Mouse (Mus musculus): ENCODE measurements at regions not wholly inside any gene's neighbourhood (a gene's known extent, or its start where the extent isn't known, plus 50 kb on each side); places are given as distances from the start of the nearest gene placed in this dataset.

GRCm38 (mm10) chr2:167801389-167801788 is 111.8 kb upstream of the Tmem189 start:
- no peak overlapping the region for H3K4me3 ChIP-seq (ENCODE audit: insufficient read depth, low read length)
- H3K4me1 ChIP-seq (ENCODE audit: control insufficient read depth, insufficient read depth, low read length), result peaks cover 5% of the 10 kb centered on the region
- TF ChIP-seq POLR2A (IDR thresholded peaks at IDR 0.05; ENCODE audit: low read depth, low read length), result no peak
- TF ChIP-seq CTCF (IDR thresholded peaks at IDR 0.05; ENCODE audit: borderline replicate concordance, insufficient read depth, low read length), result no peak
- H3K27ac ChIP-seq (ENCODE audit: insufficient read depth, low read length), result peak overlapping the region; percentile 57

GRCm38 (mm10) chr2:167800648-167801245 is 111.1 kb upstream of the Tmem189 start:
- peak overlapping the region; percentile 57 for H3K27ac ChIP-seq (ENCODE audit: insufficient read depth, low read length)
- no peak overlapping the region for H3K4me3 ChIP-seq (ENCODE audit: insufficient read depth, low read length)
- peaks cover 5% of the 10 kb centered on the region for H3K4me1 ChIP-seq (ENCODE audit: control insufficient read depth, insufficient read depth, low read length)
- TF ChIP-seq POLR2A (IDR thresholded peaks at IDR 0.05; ENCODE audit: low read depth, low read length) (peak; percentile 58), CTCF (IDR thresholded peaks at IDR 0.05; ENCODE audit: borderline replicate concordance, insufficient read depth, low read length) (no peak)

GRCm38 (mm10) chr2:167799629-167800387 is 110.2 kb upstream of the Tmem189 start:
- no peak for TF ChIP-seq POLR2A (IDR thresholded peaks at IDR 0.05; ENCODE audit: low read depth, low read length)
- no peak for TF ChIP-seq CTCF (IDR thresholded peaks at IDR 0.05; ENCODE audit: borderline replicate concordance, insufficient read depth, low read length)
- H3K4me3 ChIP-seq (ENCODE audit: insufficient read depth, low read length), result no peak overlapping the region
- H3K27ac ChIP-seq (ENCODE audit: insufficient read depth, low read length), result peak overlapping the region; percentile 54
- peaks cover 5% of the 10 kb centered on the region for H3K4me1 ChIP-seq (ENCODE audit: control insufficient read depth, insufficient read depth, low read length)

GRCm38 (mm10) chr2:167798969-167799513 is 109.4 kb upstream of the Tmem189 start:
- Histone ChIP-seq H3K4me3 (ENCODE audit: insufficient read depth, low read length) (no peak overlapping the region), H3K4me1 (ENCODE audit: control insufficient read depth, insufficient read depth, low read length) (peaks cover 5% of the 10 kb centered on the region), H3K27ac (ENCODE audit: insufficient read depth, low read length) (no peak overlapping the region)
- TF ChIP-seq CTCF (IDR thresholded peaks at IDR 0.05; ENCODE audit: borderline replicate concordance, insufficient read depth, low read length) (no peak), POLR2A (IDR thresholded peaks at IDR 0.05; ENCODE audit: low read depth, low read length) (no peak)

- TF ChIP-seq POLR2A (IDR thresholded peaks at IDR 0.05; ENCODE audit: low read depth, low read length) (no peak), CTCF (IDR thresholded peaks at IDR 0.05; ENCODE audit: borderline replicate concordance, insufficient read depth, low read length) (no peak)
- peak overlapping the region; percentile 12; the same call in 1 of the 2 replicates for H3K27ac ChIP-seq (ENCODE audit: insufficient read depth, low read length)
- peaks cover 5% of the 10 kb centered on the region for H3K4me1 ChIP-seq (ENCODE audit: control insufficient read depth, insufficient read depth, low read length)
- no peak overlapping the region for H3K4me3 ChIP-seq (ENCODE audit: insufficient read depth, low read length)
Measured at GRCm38 (mm10) chr2:167798076-167798782, 108.6 kb upstream of the Tmem189 start.

GRCm38 (mm10) chr2:167795491-167795890 is 105.9 kb upstream of the Tmem189 start:
- no peak for TF ChIP-seq POLR2A (IDR thresholded peaks at IDR 0.05; ENCODE audit: low read depth, low read length)
- TF ChIP-seq CTCF (IDR thresholded peaks at IDR 0.05; ENCODE audit: borderline replicate concordance, insufficient read depth, low read length), result no peak
- Histone ChIP-seq H3K4me1 (ENCODE audit: control insufficient read depth, insufficient read depth, low read length) (no peaks in the 10 kb centered on the region), H3K27ac (ENCODE audit: insufficient read depth, low read length) (no peak overlapping the region), H3K4me3 (ENCODE audit: insufficient read depth, low read length) (no peak overlapping the region)

- no peak overlapping the region for H3K4me3 ChIP-seq (ENCODE audit: insufficient read depth, low read length)
- TF ChIP-seq POLR2A (IDR thresholded peaks at IDR 0.05; ENCODE audit: low read depth, low read length), result no peak
- no peak for TF ChIP-seq CTCF (IDR thresholded peaks at IDR 0.05; ENCODE audit: borderline replicate concordance, insufficient read depth, low read length)
- no peak overlapping the region for H3K27ac ChIP-seq (ENCODE audit: insufficient read depth, low read length)
- 0 out of 2 replicates have a peak, but pooled peaks cover 4% of the 10 kb centered on the region for H3K4me1 ChIP-seq (ENCODE audit: control insufficient read depth, insufficient read depth, low read length)
Measured at GRCm38 (mm10) chr2:167793916-167794315, 104.3 kb upstream of the Tmem189 start.

GRCm38 (mm10) chr2:167792753-167793152 is 103.1 kb upstream of the Tmem189 start:
- Histone ChIP-seq H3K27ac (ENCODE audit: insufficient read depth, low read length) (no peak overlapping the region), H3K4me3 (ENCODE audit: insufficient read depth, low read length) (no peak overlapping the region), H3K4me1 (ENCODE audit: control insufficient read depth, insufficient read depth, low read length) (0 out of 2 replicates have a peak, but pooled peaks cover 5% of the 10 kb centered on the region)
- no peak for TF ChIP-seq POLR2A (IDR thresholded peaks at IDR 0.05; ENCODE audit: low read depth, low read length)
- no peak for TF ChIP-seq CTCF (IDR thresholded peaks at IDR 0.05; ENCODE audit: borderline replicate concordance, insufficient read depth, low read length)

- H3K4me1 ChIP-seq (ENCODE audit: control insufficient read depth, insufficient read depth, low read length), result 0 out of 2 replicates have a peak, but pooled peaks cover 5% of the 10 kb centered on the region
- no peak overlapping the region for H3K4me3 ChIP-seq (ENCODE audit: insufficient read depth, low read length)
- TF ChIP-seq CTCF (IDR thresholded peaks at IDR 0.05; ENCODE audit: borderline replicate concordance, insufficient read depth, low read length) (no peak), POLR2A (IDR thresholded peaks at IDR 0.05; ENCODE audit: low read depth, low read length) (no peak)
- H3K27ac ChIP-seq (ENCODE audit: insufficient read depth, low read length), result no peak overlapping the region
Measured at GRCm38 (mm10) chr2:167792330-167792729, 102.7 kb upstream of the Tmem189 start.
